Mouse (Mus musculus) hindbrain, embryonic 14.5 days (tissue): ENCODE results near the gene Tbc1d24. TPM values are rescaled to one million over a fixed set of nuclear protein-coding genes. Genes with fewer than 3 reads are reported as not detected.

Source experiments
- ATAC-seq: fragments of 200-750 bp; cut with Nextera tagmentation; 2 replicates; pipeline ENCODE4 v1.8.0; 2017; ENCODE audit warnings: moderate number of reproducible peaks, mild to moderate bottlenecking, moderate TSS enrichment, moderate library complexity; ENCODE audit not compliant: low FRiP score
- DNase-seq: peaks from one replicate; pipeline ENCODE4 v3.0.0-alpha.2; 2015; ENCODE audit warnings: low spot score
- H3K27ac ChIP-seq: fragments of 300-500 bp; sonication (generic); 2 replicates; pipeline ENCODE4 v1.5.1; 2014; ENCODE audit warnings: mild to moderate bottlenecking, moderate library complexity
- H3K27me3 ChIP-seq: fragments of 300-500 bp; sonication (generic); 2 replicates; pipeline ENCODE4 v1.6.1; 2014; ENCODE audit warnings: mild to moderate bottlenecking, low read length, mixed read lengths; ENCODE audit not compliant: control insufficient read depth, insufficient read depth
- H3K36me3 ChIP-seq: fragments of 300-500 bp; sonication (generic); replicated peaks from 2 replicates; pipeline ENCODE4 v1.6.1; 2014; ENCODE audit not compliant: control insufficient read depth, insufficient read depth
- H3K4me1 ChIP-seq: fragments of 300-500 bp; sonication (generic); replicated peaks from 2 replicates; pipeline ENCODE4 v1.6.1; 2014; ENCODE audit warnings: antibody characterized with exemption, low read length, mixed read lengths; ENCODE audit not compliant: control insufficient read depth, insufficient read depth
- H3K4me2 ChIP-seq: fragments of 300-500 bp; sonication (generic); replicated peaks from 2 replicates; pipeline ENCODE4 v1.6.1; 2014; ENCODE audit warnings: mild to moderate bottlenecking, moderate library complexity
- H3K4me3 ChIP-seq: fragments of 300-500 bp; sonication (generic); replicated peaks from 2 replicates; pipeline ENCODE4 v1.5.1; 2014; ENCODE audit warnings: mild to moderate bottlenecking, low read length
- H3K9ac ChIP-seq: fragments of 300-500 bp; sonication (generic); 2 replicates; pipeline ENCODE4 v1.6.1; 2014
- H3K9me3 ChIP-seq: fragments of 300-500 bp; sonication (generic); 2 replicates; pipeline ENCODE4 v1.6.1; 2016; ENCODE audit warnings: low read length; ENCODE audit not compliant: control insufficient read depth
- WGBS: fragments of 180-500 bp; shearing (Covaris S2); extraction: QIAGEN DNeasy Blood & Tissue Kit; methylation state at CpG from one replicate; pipeline ENCODE4 v1.1.7; 2014; 5-methylcytosine and 5-hydroxymethylcytosine counted together
- polyA plus RNA-seq: library from polyadenylated mRNA; unstranded; fragments of >200 nt; fragmentation: Nextera tagmentation; extraction: Ambion mirVana; gene quantifications from 2 replicates; pipeline ENCODE4 v1.2.1, GENCODE M21; 2014

Tbc1d24 gene
- polyA plus RNA-seq, 1 experiment from 2014 or later: 27.1 TPM

DNA sequence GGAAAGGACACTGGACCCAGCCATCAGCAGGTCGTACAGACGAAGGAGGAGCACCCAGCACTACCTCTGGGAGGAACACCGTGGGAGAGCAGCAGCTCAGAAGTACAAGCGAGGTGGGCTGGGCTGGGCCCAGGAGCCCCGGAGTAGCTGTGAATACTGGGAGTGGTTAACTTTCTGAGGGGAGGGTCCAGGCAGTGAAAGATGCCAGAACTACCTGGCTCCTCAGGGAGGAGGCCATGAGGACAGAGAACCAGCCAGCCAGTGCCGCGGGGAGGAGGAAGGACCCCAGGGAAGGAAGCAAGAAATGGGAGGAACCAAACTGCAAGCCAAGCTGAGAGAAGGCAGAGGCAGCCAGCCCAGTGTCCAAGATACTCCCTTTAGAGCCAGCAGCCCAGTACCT lies 22.6 kb upstream of the Tbc1d24 start:
- Histone ChIP-seq H3K9me3 (no peaks in the 10 kb centered on the region), H3K36me3 (peaks cover 58% of the 10 kb centered on the region), H3K4me3 (no peak overlapping the region), H3K9ac (no peak overlapping the region), H3K4me2 (no peak overlapping the region), H3K4me1 (no peaks in the 10 kb centered on the region), H3K27me3 (no peaks in the 10 kb centered on the region), H3K27ac (no peak overlapping the region)
- DNase-seq (no peak), ATAC-seq (no peak)
- WGBS: 91% methylated on average over 7 of the region's 7 CpGs

DNA sequence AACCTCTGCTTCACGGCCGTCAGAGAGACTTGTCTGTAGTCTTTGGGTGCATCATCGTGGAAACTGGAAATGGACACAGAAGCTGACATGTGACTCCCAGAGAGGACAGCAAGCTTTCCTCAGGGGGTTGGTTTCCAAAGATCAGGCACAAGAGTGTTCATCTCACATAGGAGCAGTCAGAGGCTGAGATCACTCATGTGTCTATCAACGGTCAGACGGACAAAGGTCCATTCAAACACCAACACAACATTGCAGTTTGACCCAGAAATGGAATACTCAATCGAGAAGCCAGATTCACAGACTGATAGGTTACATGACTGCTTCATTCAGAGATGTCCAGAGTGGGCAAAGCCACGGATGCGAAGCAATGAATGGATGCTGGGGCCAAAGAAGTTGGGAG lies 21.4 kb upstream of the Tbc1d24 start:
- H3K4me1 ChIP-seq: no peaks in the 10 kb centered on the region
- 95% methylated on average over 8 of the region's 8 CpGs for WGBS
- H3K27ac ChIP-seq: no peak overlapping the region
- H3K9ac ChIP-seq: no peak overlapping the region
- H3K9me3 ChIP-seq: no peaks in the 10 kb centered on the region
- DNase-seq (no peak), ATAC-seq (no peak)
- H3K4me2 ChIP-seq: no peak overlapping the region
- H3K4me3 ChIP-seq: no peak overlapping the region
- peaks cover 56% of the 10 kb centered on the region for H3K36me3 ChIP-seq
- H3K27me3 ChIP-seq: no peaks in the 10 kb centered on the region

DNA sequence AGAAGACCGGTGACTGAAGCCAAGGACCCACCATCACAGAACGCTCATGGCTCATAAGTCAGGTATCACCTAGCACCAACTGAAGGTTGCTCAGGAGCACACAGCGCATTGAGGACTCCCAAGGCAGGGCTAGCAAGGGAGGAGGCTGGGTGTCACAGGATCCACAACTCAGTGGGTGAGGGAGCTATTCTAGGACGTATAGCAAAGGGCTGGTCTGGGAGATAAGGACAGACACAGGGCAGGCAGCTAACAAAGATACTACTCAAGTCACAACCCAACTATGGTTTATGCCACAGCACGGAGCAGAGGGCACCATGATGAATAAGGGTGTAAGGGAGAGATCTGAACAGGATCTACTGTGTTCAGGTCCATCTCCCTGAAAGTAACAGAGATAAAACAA lies 20.5 kb upstream of the Tbc1d24 start:
- ATAC-seq (no peak), DNase-seq (no peak)
- 96% methylated on average over 5 of the region's 5 CpGs for WGBS
- Histone ChIP-seq H3K4me1 (0 out of 2 replicates have a peak, but pooled peaks cover 3% of the 10 kb centered on the region), H3K4me3 (no peak overlapping the region), H3K36me3 (peaks cover 50% of the 10 kb centered on the region), H3K9me3 (no peaks in the 10 kb centered on the region), H3K27ac (no peak overlapping the region), H3K4me2 (no peak overlapping the region), H3K9ac (no peak overlapping the region), H3K27me3 (no peaks in the 10 kb centered on the region)

DNA sequence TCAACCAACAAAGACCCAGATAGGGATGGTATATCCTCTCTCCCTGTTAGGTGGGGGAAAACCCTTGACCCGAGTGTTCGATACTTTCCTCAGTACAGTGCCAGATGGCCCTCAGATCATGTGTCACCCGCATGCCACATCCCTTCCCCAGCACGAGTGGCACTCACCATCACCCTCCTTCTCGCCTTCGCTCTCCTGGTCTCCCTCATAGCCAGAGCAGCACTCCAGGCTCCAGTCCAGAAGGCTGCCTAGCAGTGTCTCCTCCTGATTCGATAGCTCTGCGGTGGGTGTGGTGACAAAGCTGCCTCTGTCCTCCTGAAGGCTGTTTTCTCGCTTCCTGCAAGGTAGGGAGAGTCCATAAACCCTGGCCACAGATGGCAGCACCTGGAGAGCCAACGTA lies 19.4 kb upstream of the Tbc1d24 start:
- Histone ChIP-seq H3K4me3 (no peak overlapping the region), H3K27me3 (no peaks in the 10 kb centered on the region), H3K27ac (no peak overlapping the region), H3K36me3 (peaks cover 40% of the 10 kb centered on the region), H3K4me1 (peaks cover 7% of the 10 kb centered on the region), H3K4me2 (no peak overlapping the region), H3K9ac (no peak overlapping the region), H3K9me3 (no peaks in the 10 kb centered on the region)
- no peak for ATAC-seq
- WGBS: 96% methylated on average over 10 of the region's 10 CpGs
- DNase-seq: no peak

DNA sequence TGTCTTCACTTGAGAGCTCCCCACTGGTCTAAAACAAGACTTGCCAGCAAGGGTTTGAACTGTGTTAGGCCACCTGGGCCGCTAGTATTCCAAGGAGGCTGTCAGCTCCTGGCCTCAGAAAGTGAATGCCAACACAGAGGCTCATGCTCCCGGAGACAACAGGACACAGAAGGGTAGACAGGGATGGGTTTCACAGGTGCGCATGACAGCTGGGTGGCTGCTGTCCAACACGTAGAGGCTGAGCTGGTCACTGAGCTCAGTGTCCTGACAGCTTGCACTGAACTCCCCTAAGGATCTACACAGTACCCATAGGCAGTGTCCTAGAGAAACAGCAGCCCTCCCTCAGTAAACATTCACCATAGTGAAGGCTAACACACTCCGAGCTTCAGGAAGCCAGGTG lies 18.2 kb upstream of the Tbc1d24 start:
- H3K36me3 ChIP-seq: peaks cover 32% of the 10 kb centered on the region
- H3K9me3 ChIP-seq: no peaks in the 10 kb centered on the region
- peaks cover 11% of the 10 kb centered on the region for H3K4me1 ChIP-seq
- no peak overlapping the region for H3K4me2 ChIP-seq
- ATAC-seq (no peak), DNase-seq (no peak)
- no peak overlapping the region for H3K4me3 ChIP-seq
- no peaks in the 10 kb centered on the region for H3K27me3 ChIP-seq
- no peak overlapping the region for H3K27ac ChIP-seq
- no peak overlapping the region for H3K9ac ChIP-seq
- WGBS: 91% methylated on average over 5 of the region's 5 CpGs

DNA sequence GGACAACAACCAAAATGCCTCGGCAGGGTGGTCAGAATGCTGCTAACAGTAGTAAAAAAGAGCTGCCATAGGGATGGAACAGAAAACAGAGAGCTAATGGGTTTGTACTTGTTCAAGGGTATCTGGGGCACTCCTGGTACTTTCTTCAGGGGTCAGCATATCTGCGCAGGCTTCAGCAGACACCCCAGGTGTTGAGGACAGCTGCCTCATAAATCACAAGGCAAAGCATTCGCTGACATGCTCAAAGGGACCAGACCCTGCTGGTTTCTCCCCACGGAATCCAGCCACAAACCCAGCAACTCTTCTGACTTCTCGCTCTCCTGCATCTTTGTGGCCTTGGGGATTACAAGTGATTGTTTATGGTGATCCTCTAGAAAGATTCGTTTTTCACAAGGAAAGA lies 17.3 kb upstream of the Tbc1d24 start:
- Histone ChIP-seq H3K4me2 (no peak overlapping the region), H3K9ac (no peak overlapping the region), H3K27ac (no peak overlapping the region), H3K27me3 (no peaks in the 10 kb centered on the region), H3K9me3 (no peaks in the 10 kb centered on the region), H3K4me1 (peaks cover 11% of the 10 kb centered on the region), H3K36me3 (peaks cover 34% of the 10 kb centered on the region), H3K4me3 (no peak overlapping the region)
- 83% methylated on average over 6 of the region's 6 CpGs for WGBS
- DNase-seq (no peak), ATAC-seq (no peak)

DNA sequence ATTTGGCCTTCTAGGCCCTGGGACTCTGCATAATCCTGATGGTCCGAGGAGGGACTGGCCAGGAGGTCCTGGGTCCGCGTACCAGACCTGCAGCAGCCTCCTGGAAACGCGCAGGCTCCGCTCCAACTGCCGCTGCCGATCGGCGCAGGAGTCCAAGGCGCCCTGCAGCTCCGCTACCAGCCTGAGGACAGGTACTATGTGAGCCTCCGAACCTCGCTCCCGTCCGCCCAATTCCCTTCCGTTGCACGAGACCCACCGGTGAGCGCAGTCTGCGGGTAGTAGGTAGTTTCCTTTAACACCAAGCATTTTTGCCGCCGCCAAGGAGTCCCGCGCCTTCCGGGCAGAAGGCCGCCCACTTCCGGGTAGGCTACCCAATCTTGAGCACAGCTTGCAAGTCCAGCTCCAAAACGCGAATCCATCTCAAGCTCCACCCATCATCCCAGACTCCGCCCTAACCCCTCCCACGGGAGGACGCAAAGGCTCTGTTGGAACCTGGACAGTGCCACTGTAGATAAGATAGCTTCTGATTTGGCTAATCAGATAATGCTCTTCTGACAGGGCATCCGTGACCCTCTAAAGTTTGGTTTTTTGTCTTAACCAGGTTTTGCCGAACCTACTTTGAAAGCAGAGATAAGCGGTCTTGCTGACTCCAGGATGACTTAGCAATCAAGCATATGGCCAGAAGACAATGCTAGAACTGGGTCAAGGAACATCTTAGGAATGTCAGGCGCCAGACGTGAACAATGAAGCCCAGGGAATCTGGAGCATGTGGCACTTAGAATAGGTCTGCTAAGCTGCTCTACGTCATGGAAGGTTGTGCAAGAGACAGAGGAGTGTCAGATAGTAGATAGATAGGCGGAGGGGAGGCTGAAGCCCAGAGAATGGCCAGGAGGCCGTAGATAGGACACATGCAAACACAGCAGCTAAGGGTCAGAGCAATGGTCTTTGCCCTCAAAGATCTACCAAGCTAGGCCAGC lies 15.4 kb upstream of the Tbc1d24 start, which contains the start of gene Tedc2:
Gene Tedc2, minus strand, starts transcription at position 417 of the 977 bp plus-strand sequence.
- Histone ChIP-seq H3K9me3 (no peaks in the 10 kb centered on the region), H3K9ac (peak within 1 kb of the TSS; percentile 76), H3K27me3 (no peaks in the 10 kb centered on the region), H3K4me3 (peak within 1 kb of the TSS; percentile 68), H3K4me1 (peaks cover 11% of the 10 kb centered on the region), H3K36me3 (peaks cover 41% of the 10 kb centered on the region), H3K27ac (peak within 1 kb of the TSS; percentile 30; the same call in 1 of the 2 replicates), H3K4me2 (peak within 1 kb of the TSS; percentile 78)
- peak; percentile 93 for ATAC-seq
- 6% methylated on average over 41 of the region's 41 CpGs for WGBS
- peak; percentile 89 for DNase-seq

DNA sequence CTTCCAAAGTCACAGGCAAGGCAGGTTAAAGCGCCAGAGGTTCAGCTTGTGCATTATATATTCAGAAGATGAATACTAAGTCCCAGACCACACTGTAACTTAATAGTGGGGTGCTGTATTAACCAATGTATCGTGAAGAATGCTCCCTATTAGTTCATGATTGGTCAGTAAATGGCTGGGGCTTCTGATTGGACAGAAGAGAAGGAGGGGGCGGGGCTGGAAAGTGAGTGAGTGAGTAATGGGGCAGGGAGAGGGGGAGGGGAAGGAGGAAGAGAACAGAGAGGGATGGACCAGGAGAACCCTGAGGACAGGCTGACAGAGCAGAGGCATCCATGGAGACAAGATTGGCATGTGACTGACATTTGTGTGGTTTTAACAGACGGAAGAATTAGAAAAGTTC lies 11.5 kb upstream of the Tbc1d24 start:
- WGBS: 66% methylated on average over 4 of the region's 4 CpGs
- Histone ChIP-seq H3K4me2 (no peak overlapping the region), H3K4me1 (peaks cover 13% of the 10 kb centered on the region), H3K27me3 (no peaks in the 10 kb centered on the region), H3K4me3 (no peak overlapping the region), H3K36me3 (peaks cover 30% of the 10 kb centered on the region), H3K9me3 (no peaks in the 10 kb centered on the region), H3K9ac (no peak overlapping the region), H3K27ac (no peak overlapping the region)
- ATAC-seq: no peak
- DNase-seq: no peak

DNA sequence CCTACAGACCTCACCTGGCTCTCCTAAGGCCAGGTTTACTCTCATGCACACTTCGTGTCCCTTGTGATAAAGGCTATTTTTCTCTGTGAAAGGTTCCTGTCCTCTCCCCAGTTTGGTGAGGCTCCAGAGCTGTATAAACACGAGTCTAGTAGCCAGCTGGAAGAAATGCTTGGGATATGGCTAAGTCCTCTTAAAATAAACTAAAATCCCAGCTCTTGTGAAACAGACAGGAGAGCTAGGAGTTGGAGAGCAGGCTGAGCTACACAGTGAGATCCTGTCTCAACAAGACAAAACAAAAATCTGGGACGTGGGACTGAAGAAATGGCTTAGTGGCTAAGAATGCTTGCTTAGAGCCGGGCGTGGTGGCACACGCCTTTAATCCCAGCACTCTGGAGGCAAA lies 7.8 kb upstream of the Tbc1d24 start:
- Histone ChIP-seq H3K27ac (no peak overlapping the region), H3K4me1 (peaks cover 31% of the 10 kb centered on the region), H3K4me2 (no peak overlapping the region), H3K4me3 (no peak overlapping the region), H3K9ac (no peak overlapping the region), H3K9me3 (no peaks in the 10 kb centered on the region), H3K36me3 (peaks cover 30% of the 10 kb centered on the region), H3K27me3 (no peaks in the 10 kb centered on the region)
- WGBS: 78% methylated on average over 6 of the region's 6 CpGs
- DNase-seq (no peak), ATAC-seq (no peak)
